Mouse (Mus musculus) leukemia stem cell, adult 10-12 weeks (primary cell): ENCODE measurements around the gene Snhg11. TPM values are rescaled to one million over a fixed set of nuclear protein-coding genes. Genes with fewer than 3 reads are reported as not detected.

ENCODE experiments used
- polyA plus RNA-seq: library from polyadenylated mRNA; stranded (reverse); fragments of >175 nt; gene quantifications from 2 replicates; pipeline ENCODE4 v1.2.3, GENCODE M21; 2012; ENCODE audit warnings: low replicate concordance

The Snhg11 gene
- not detected in 2 replicates for polyA plus RNA-seq

GRCm38 (mm10) chr2:158375443-158376122, at the start of gene Snhg11:
Snhg11 (plus strand) TSS chr2:158375638.

GRCm38 (mm10) chr2:158409595-158410021, 34.2 kb downstream of the Snhg11 start, which contains the start of gene Ralgapb:
Ralgapb (plus strand) TSS chr2:158409848.

Other genes starting within 250 kb of the Snhg11 start
- gene Tgm2, start 229.2 kb upstream of the Snhg11 start, polyA plus RNA-seq: 29.3 and 83.2 TPM in 2 replicates
- gene D630003M21Rik, start 146.4 kb upstream of the Snhg11 start, polyA plus RNA-seq: not detected in 2 replicates
- gene Bpi, start 117.5 kb upstream of the Snhg11 start, polyA plus RNA-seq: not detected in 2 replicates
- 0.26 and 0.45 TPM in 2 replicates for gene Lbp, start 69.1 kb upstream of the Snhg11 start, polyA plus RNA-seq
- gene Ralgapb, start 34.2 kb downstream of the Snhg11 start, polyA plus RNA-seq: 4.1 and 6.1 TPM in 2 replicates
- gene Adig, start 127.0 kb downstream of the Snhg11 start, polyA plus RNA-seq: not detected in 2 replicates
- gene Arhgap40, start 137.2 kb downstream of the Snhg11 start, polyA plus RNA-seq: not detected in 2 replicates
- gene Slc32a1, start 235.1 kb downstream of the Snhg11 start, polyA plus RNA-seq: not detected in 2 replicates
- 8.5 and 12.3 TPM in 2 replicates for gene Actr5, start 249.2 kb downstream of the Snhg11 start, polyA plus RNA-seq